Mouse (Mus musculus) embryonic facial prominence, embryonic 15.5 days (tissue): Measurements from ENCODE around the gene Gm7694. TPM values are rescaled to one million over a fixed set of nuclear protein-coding genes. Genes with fewer than 3 reads are reported as not detected.
A peak's percentile ranks its signal among the peaks of the same experiment; 100 is the strongest.

Experiments
- ATAC-seq: fragments of 200-750 bp; cut with Nextera tagmentation; 2 replicates; pipeline ENCODE4 v1.8.0; 2017; ENCODE audit warnings: low read depth, moderate TSS enrichment; ENCODE audit not compliant: insufficient number of reproducible peaks, low FRiP score, low TSS enrichment
- H3K27ac ChIP-seq: fragments of 300-500 bp; sonication (generic); replicated peaks from 2 replicates; pipeline ENCODE4 v1.5.1; 2015; ENCODE audit warnings: mild to moderate bottlenecking, inconsistent platforms
- H3K27me3 ChIP-seq: fragments of 300-500 bp; sonication (generic); 2 replicates; pipeline ENCODE4 v1.6.1; 2015; ENCODE audit warnings: inconsistent platforms
- H3K36me3 ChIP-seq: fragments of 300-500 bp; sonication (generic); 2 replicates; pipeline ENCODE4 v1.6.1; 2015; ENCODE audit warnings: mild to moderate bottlenecking, inconsistent platforms
- H3K4me1 ChIP-seq: fragments of 300-500 bp; sonication (generic); 2 replicates; pipeline ENCODE4 v1.6.1; 2015; ENCODE audit warnings: inconsistent platforms
- H3K4me2 ChIP-seq: fragments of 300-500 bp; sonication (generic); replicated peaks from 2 replicates; pipeline ENCODE4 v1.6.1; 2015; ENCODE audit warnings: mild to moderate bottlenecking, inconsistent platforms
- H3K4me3 ChIP-seq: fragments of 300-500 bp; sonication (generic); replicated peaks from 2 replicates; pipeline ENCODE4 v1.5.1; 2015; ENCODE audit warnings: mild to moderate bottlenecking, inconsistent platforms
- H3K9ac ChIP-seq: fragments of 300-500 bp; sonication (generic); 2 replicates; pipeline ENCODE4 v1.6.1; 2015; ENCODE audit warnings: inconsistent platforms
- H3K9me3 ChIP-seq: fragments of 300-500 bp; sonication (generic); replicated peaks from 2 replicates; pipeline ENCODE4 v1.6.1; 2016; ENCODE audit warnings: inconsistent platforms
- WGBS: fragments of 180-500 bp; shearing (Covaris S2); methylation state at CpG from one replicate; pipeline ENCODE4 v1.1.7; 2015; 5-methylcytosine and 5-hydroxymethylcytosine counted together
- polyA plus RNA-seq: library from polyadenylated mRNA; unstranded; fragments of >200 nt; fragmentation: Nextera tagmentation; extraction: Ambion mirVana; gene quantifications from 2 replicates; pipeline ENCODE4 v1.2.1, GENCODE M21; 2015

The Gm7694 gene
- polyA plus RNA-seq, 1 experiment from 2014 or later = 3.9 TPM

DNA sequence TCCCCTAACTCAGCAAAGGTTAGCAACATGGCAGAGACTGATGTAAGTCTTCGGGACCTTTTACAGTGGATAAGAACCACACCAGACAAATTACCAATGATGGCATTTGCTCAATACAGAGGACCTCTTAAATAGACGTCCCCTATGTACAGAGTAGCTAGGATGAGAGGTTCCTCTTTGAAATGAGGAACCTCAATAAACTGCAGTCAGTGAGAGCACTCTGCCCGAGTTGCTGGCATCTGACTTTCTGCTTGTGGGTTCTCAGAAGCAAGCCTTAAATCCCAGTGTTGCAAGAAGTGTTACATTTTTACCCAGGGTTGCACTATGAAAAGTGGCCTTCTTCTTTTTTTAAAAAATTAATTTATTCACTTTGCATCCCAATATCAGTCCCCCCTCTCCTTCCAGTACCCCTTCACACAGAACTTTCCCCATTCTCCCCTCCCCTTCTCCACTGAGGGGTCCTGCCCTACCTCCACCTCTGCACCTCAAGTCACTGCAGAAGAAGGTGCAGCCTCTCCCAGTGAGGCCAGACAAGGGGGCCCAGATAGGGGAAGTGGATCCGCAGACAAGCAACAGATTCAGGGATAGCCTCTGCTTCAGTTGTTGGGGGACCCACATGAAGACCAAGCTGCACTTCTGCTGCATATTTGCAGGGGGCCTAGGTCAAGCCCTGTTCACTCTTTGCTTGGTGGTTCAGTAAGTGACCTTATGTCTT, 23.6 kb downstream of the Gm7694 start:
- no peak for ATAC-seq
- WGBS = 75% methylated on average over 4 of the region's 4 CpGs

GRCm38 (mm10) chr1:170277016-170277415, 29.1 kb downstream of the Gm7694 start, which contains the start of gene Sh2d1b1:
Gene Sh2d1b1 (plus strand): TSS chr1:170277320.
- H3K4me2 ChIP-seq = no peak within 1 kb of the TSS
- no peak for ATAC-seq
- no peaks in the 10 kb centered on the region for H3K27me3 ChIP-seq
- H3K4me1 ChIP-seq = no peaks in the 10 kb centered on the region
- no peak within 1 kb of the TSS for H3K27ac ChIP-seq
- no peak within 1 kb of the TSS for H3K9ac ChIP-seq
- H3K4me3 ChIP-seq = no peak within 1 kb of the TSS
- H3K9me3 ChIP-seq = 0 out of 2 replicates have a peak, but pooled peaks cover 3% of the 10 kb centered on the region
- no peaks in the 10 kb centered on the region for H3K36me3 ChIP-seq
- 87% methylated on average over 3 of the region's 3 CpGs for WGBS

More for the DNA sequence above, 23.6 kb downstream of the Gm7694 start:
- H3K27ac ChIP-seq = no peak overlapping the region
- no peak overlapping the region for H3K4me2 ChIP-seq
- H3K36me3 ChIP-seq = no peaks in the 10 kb centered on the region
- H3K4me1 ChIP-seq = no peaks in the 10 kb centered on the region
- H3K9me3 ChIP-seq = no peaks in the 10 kb centered on the region
- H3K4me3 ChIP-seq = no peak overlapping the region
- no peak overlapping the region for H3K9ac ChIP-seq
- H3K27me3 ChIP-seq = no peaks in the 10 kb centered on the region

- no peak overlapping the region for H3K27ac ChIP-seq
- no peak overlapping the region for H3K9ac ChIP-seq
- H3K27me3 ChIP-seq = no peaks in the 10 kb centered on the region
- no peak overlapping the region for H3K4me2 ChIP-seq
- ATAC-seq = no peak
- H3K36me3 ChIP-seq = no peaks in the 10 kb centered on the region
- H3K4me3 ChIP-seq = no peak overlapping the region
- H3K9me3 ChIP-seq = 0 out of 2 replicates have a peak, but pooled peaks cover 3% of the 10 kb centered on the region
- H3K4me1 ChIP-seq = no peaks in the 10 kb centered on the region
Measured at GRCm38 (mm10) chr1:170273252-170273651, 32.9 kb downstream of the Gm7694 start.

DNA sequence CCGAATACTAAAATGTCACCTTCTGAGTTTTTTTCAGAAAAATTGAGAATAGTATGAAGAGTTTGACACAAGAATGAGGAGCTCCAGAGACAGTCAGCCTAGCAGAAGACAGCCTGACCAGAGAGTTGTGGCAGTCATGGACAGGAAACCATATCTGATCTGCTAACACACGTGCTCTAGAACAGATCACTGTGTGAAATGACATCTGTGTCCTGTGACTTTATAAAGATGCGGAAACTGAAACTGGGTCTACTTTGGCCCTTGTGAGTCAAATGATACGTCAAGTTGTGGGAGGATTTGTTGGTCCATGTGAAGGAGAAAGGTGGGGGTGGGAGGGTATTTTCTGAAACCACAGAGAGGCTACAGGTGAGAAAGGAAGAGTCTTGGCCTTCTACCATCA, 35.4 kb downstream of the Gm7694 start:
- 0 out of 2 replicates have a peak, but pooled peaks cover 3% of the 10 kb centered on the region for H3K9me3 ChIP-seq
- H3K36me3 ChIP-seq = no peaks in the 10 kb centered on the region
- no peaks in the 10 kb centered on the region for H3K4me1 ChIP-seq
- no peak overlapping the region for H3K4me2 ChIP-seq
- WGBS = 85% methylated on average over 4 of the region's 4 CpGs
- H3K27ac ChIP-seq = no peak overlapping the region
- no peak overlapping the region for H3K9ac ChIP-seq
- ATAC-seq = no peak
- H3K27me3 ChIP-seq = no peaks in the 10 kb centered on the region
- no peak overlapping the region for H3K4me3 ChIP-seq

DNA sequence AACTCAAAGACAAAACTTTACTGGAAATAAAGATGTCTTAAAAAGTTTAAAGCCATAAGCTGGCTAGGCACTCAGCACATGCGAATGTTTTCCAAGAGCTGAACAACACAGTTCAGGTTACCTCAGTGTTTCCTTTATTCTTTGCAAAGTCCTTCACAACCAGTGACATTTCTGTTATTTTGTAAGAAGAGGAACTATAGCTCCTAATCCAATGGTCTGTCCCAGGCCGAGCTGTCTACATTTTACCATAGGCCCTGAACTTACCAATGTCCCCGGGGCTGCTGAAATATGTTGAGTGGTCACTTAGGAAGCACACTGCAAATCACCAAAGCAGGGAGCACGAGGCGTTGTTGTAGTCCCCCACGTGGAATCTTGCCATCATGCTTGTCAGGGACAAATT, 35.9 kb downstream of the Gm7694 start:
- Histone ChIP-seq H3K9ac (no peak overlapping the region), H3K36me3 (no peaks in the 10 kb centered on the region), H3K4me2 (no peak overlapping the region), H3K27me3 (no peaks in the 10 kb centered on the region), H3K4me1 (no peaks in the 10 kb centered on the region), H3K9me3 (0 out of 2 replicates have a peak, but pooled peaks cover under 1% of the 10 kb centered on the region), H3K4me3 (no peak overlapping the region), H3K27ac (no peak overlapping the region)
- ATAC-seq = no peak
- WGBS = 79% methylated on average over 6 of the region's 6 CpGs

DNA sequence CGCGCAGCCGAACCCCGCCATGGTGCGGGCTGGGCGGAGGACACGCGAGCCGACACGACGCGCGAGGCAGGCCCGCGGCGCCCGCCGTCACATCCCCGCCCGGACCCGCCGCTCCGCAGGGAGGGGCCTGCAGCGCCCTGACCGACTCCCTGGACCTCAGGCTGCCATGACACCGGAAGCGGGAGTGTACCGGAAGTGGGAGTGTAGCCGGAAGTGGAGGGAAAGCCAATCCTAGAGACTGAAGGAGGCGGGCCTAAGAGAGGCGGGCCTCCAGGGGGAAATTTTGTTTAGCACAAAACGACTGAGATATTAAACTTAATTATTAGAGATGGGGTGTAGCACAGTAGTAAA, 50.6 kb downstream of the Gm7694 start:
- Histone ChIP-seq H3K9ac (peak overlapping the region; percentile 64), H3K27ac (peak overlapping the region; percentile 34; the same call in 1 of the 2 replicates)
- WGBS = 4% methylated on average over 32 of the region's 32 CpGs

GRCm38 (mm10) chr1:170254893-170255559, 51.1 kb downstream of the Gm7694 start:
- peak overlapping the region; percentile 34; the same call in 1 of the 2 replicates for H3K27ac ChIP-seq
- H3K4me2 ChIP-seq = peak overlapping the region; percentile 73
- peak overlapping the region; percentile 64 for H3K9ac ChIP-seq
- peak overlapping the region; percentile 68 for H3K4me3 ChIP-seq
- H3K9me3 ChIP-seq = no peaks in the 10 kb centered on the region
- no peaks in the 10 kb centered on the region for H3K4me1 ChIP-seq
- WGBS = 26% methylated on average over 29 of the region's 30 CpGs
- ATAC-seq = peak; percentile 65
- no peaks in the 10 kb centered on the region for H3K36me3 ChIP-seq
- H3K27me3 ChIP-seq = no peaks in the 10 kb centered on the region

More for the DNA sequence above, 50.6 kb downstream of the Gm7694 start:
- no peaks in the 10 kb centered on the region for H3K27me3 ChIP-seq
- H3K36me3 ChIP-seq = no peaks in the 10 kb centered on the region
- H3K4me2 ChIP-seq = peak overlapping the region; percentile 73
- peak; percentile 91 for ATAC-seq
- peak overlapping the region; percentile 68 for H3K4me3 ChIP-seq
- H3K4me1 ChIP-seq = no peaks in the 10 kb centered on the region
- no peaks in the 10 kb centered on the region for H3K9me3 ChIP-seq

Other genes with a start within 250 kb of the Gm7694 start
- 89.0 and 90.2 TPM in 2 replicates for gene Ddr2, start 195.6 kb downstream of the Gm7694 start, polyA plus RNA-seq
- gene Uap1, start 131.4 kb downstream of the Gm7694 start, polyA plus RNA-seq = 68.4 and 70.9 TPM in 2 replicates
- gene Uhmk1, start 90.9 kb downstream of the Gm7694 start, polyA plus RNA-seq = 6.6 and 6.7 TPM in 2 replicates
- not detected in 2 replicates for gene Sh2d1b2, start 73.6 kb downstream of the Gm7694 start, polyA plus RNA-seq
- 0.08 and 0.28 TPM in 2 replicates for gene Sh2d1b1, start 29.0 kb downstream of the Gm7694 start, polyA plus RNA-seq
- gene Spata46, start 2.5 kb upstream of the Gm7694 start, polyA plus RNA-seq = 1.3 and 1.5 TPM in 2 replicates